Mouse (Mus musculus) spleen, adult 2 months (tissue): Measurements from ENCODE around the gene Pcx.

Experiments
- CTCF ChIP-seq: fragments of 200-500 bp; IDR thresholded peaks from 2 replicates; pipeline ENCODE4 v1.5.1; 2011; ENCODE audit warnings: mild to moderate bottlenecking, inconsistent platforms; ENCODE audit not compliant: insufficient read depth, insufficient read length, insufficient replicate concordance; ENCODE audit errors: extremely low read depth
- POLR2A ChIP-seq: fragments of 200-500 bp; IDR thresholded peaks from 2 replicates; pipeline ENCODE4 v1.6.1; 2011; ENCODE audit warnings: low read depth, low read length, inconsistent platforms

DNA sequence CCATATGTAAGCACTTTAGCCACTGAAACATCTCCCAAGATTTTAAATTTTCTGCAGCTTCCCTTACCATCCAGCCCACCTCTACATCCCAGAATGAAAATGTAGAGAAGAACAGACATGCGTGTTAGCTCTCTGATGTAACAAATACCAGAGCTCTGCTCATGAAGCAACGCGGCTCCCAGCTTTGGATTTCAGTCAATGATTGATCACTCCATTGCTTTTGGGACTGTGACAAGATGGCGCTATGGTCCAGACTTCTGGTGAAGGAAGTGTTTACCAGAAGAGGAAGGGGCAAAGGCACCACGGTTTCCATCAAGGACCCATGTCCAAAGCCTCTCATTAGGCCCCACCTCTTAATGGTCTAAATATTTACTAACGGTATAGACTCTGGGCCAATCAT lies 35.6 kb downstream of the Pcx start:
- no peak for TF ChIP-seq CTCF
- TF ChIP-seq POLR2A = no peak
